Mouse (Mus musculus) urinary bladder, postnatal 10 days (tissue): ENCODE data around the gene Mrps15.
A peak's percentile ranks its signal among the peaks of the same experiment; 100 is the strongest.

Experiments used
- DNase-seq: peaks from one replicate; pipeline ENCODE4 v3.0.0; 2022; ENCODE audit warnings: low spot score

The Mrps15 gene

GRCm38 (mm10) chr4:126046851-126047585 is at the start of gene Mrps15:
TSS of gene Mrps15 (plus strand) at chr4:126046925.
- peak; percentile 51 for DNase-seq

- DNase-seq: no peak
Measured at GRCm38 (mm10) chr4:125997826-125998225, 48.9 kb upstream of the Mrps15 start.

- no peak for DNase-seq
Measured at GRCm38 (mm10) chr4:126001311-126002199, 45.2 kb upstream of the Mrps15 start.

GRCm38 (mm10) chr4:126017676-126018332 is 28.9 kb upstream of the Mrps15 start:
- no peak for DNase-seq

GRCm38 (mm10) chr4:126018966-126019538 is 27.7 kb upstream of the Mrps15 start:
- DNase-seq: no peak

- DNase-seq: no peak
Measured at GRCm38 (mm10) chr4:126024303-126024900, 22.3 kb upstream of the Mrps15 start, which contains the start of gene Csf3r. TSS of gene Csf3r (plus strand) at chr4:126024550.

- no peak for DNase-seq
Measured at GRCm38 (mm10) chr4:126025801-126026200, 20.9 kb upstream of the Mrps15 start.

- DNase-seq: no peak
Measured at GRCm38 (mm10) chr4:126027980-126028379, 18.7 kb upstream of the Mrps15 start.

GRCm38 (mm10) chr4:126029042-126029441 is 17.7 kb upstream of the Mrps15 start:
- no peak for DNase-seq

- no peak for DNase-seq
Measured at GRCm38 (mm10) chr4:126030705-126031104, 16.0 kb upstream of the Mrps15 start.

GRCm38 (mm10) chr4:126035413-126035812 is 11.3 kb upstream of the Mrps15 start:
- DNase-seq: no peak

GRCm38 (mm10) chr4:126051617-126052016 is 4.9 kb downstream of the Mrps15 start:
- no peak for DNase-seq

- DNase-seq: no peak
Measured at GRCm38 (mm10) chr4:126057207-126058133, 10.7 kb downstream of the Mrps15 start.

GRCm38 (mm10) chr4:126058134-126058996 is 11.6 kb downstream of the Mrps15 start, which contains the start of gene Oscp1:
TSS of gene Oscp1 (plus strand) at chr4:126058565.
- DNase-seq: peak; percentile 45

- DNase-seq: no peak
Measured at GRCm38 (mm10) chr4:126058997-126059362, 12.3 kb downstream of the Mrps15 start.

- no peak for DNase-seq
Measured at GRCm38 (mm10) chr4:126062856-126063255, 16.1 kb downstream of the Mrps15 start.

GRCm38 (mm10) chr4:126065241-126065640 is 18.5 kb downstream of the Mrps15 start:
- no peak for DNase-seq

GRCm38 (mm10) chr4:126067401-126068077 is 20.8 kb downstream of the Mrps15 start:
- no peak for DNase-seq

- DNase-seq: no peak
Measured at GRCm38 (mm10) chr4:126068842-126069241, 22.1 kb downstream of the Mrps15 start.
